8 mouse cellular contexts compared by ENCODE assay signal in genomic region chr15:88733834-88734571, GRCm38 (mm10). TPM values are rescaled to one million over a fixed set of nuclear protein-coding genes. Genes with fewer than 3 reads are reported as not detected.
DNase-seq lines count a peak whose midpoint lies in the region; ATAC-seq lines count a peak whose summit lies in the region.

Brd1 (minus strand) TSS chr15:88734233.

- peak within 1 kb of the TSS; percentile 95 for H3K9ac ChIP-seq in embryonic facial prominence, embryonic 15.5 days
- H3K9ac ChIP-seq in kidney, embryonic 14.5 days (ENCODE audit: low read depth, low read length), result peak within 1 kb of the TSS; percentile 100

- H3K4me3 ChIP-seq in embryonic facial prominence, embryonic 15.5 days (replicated peaks), result peak within 1 kb of the TSS; percentile 76
- peak within 1 kb of the TSS; percentile 99 for H3K4me3 ChIP-seq in kidney, embryonic 14.5 days (ENCODE audit: low read length)

- ATAC-seq in embryonic facial prominence, embryonic 15.5 days (ENCODE audit: insufficient number of reproducible peaks, low FRiP score, low TSS enrichment, low read depth), result peak; percentile 85
- ATAC-seq in kidney, embryonic 14.5 days (ENCODE audit: low FRiP score, low TSS enrichment), result peak; percentile 82
- ATAC-seq in monocyte, adult 5-6 weeks (replicated peaks; ENCODE audit: insufficient number of reproducible peaks, low FRiP score, low TSS enrichment, poor library complexity, severe bottlenecking), result no peak; the same call in 1 of the 2 replicates

- peak within 1 kb of the TSS; percentile 90 for H3K27ac ChIP-seq in embryonic facial prominence, embryonic 15.5 days (replicated peaks)
- H3K27ac ChIP-seq in kidney, embryonic 14.5 days (ENCODE audit: low read depth, low read length), result peak within 1 kb of the TSS; percentile 86

- WGBS in embryonic facial prominence, embryonic 15.5 days, result under 1% methylated on average over 87 of the region's 103 CpGs
- WGBS in kidney, embryonic 14.5 days, result under 1% methylated on average over 73 of the region's 103 CpGs

- no peaks in the 10 kb centered on the region for H3K27me3 ChIP-seq in embryonic facial prominence, embryonic 15.5 days
- no peaks in the 10 kb centered on the region for H3K27me3 ChIP-seq in kidney, embryonic 14.5 days (ENCODE audit: control insufficient read depth, insufficient read depth, low read length)

- peaks cover 33% of the 10 kb centered on the region for H3K4me1 ChIP-seq in embryonic facial prominence, embryonic 15.5 days
- H3K4me1 ChIP-seq in kidney, embryonic 14.5 days (ENCODE audit: control insufficient read depth, insufficient read depth, low read length), result peaks cover 23% of the 10 kb centered on the region; the same call in 1 of the 2 replicates

- no peaks in the 10 kb centered on the region for H3K9me3 ChIP-seq in embryonic facial prominence, embryonic 15.5 days (replicated peaks)
- H3K9me3 ChIP-seq in kidney, embryonic 14.5 days (ENCODE audit: control insufficient read depth, low read length), result no peaks in the 10 kb centered on the region

- peak; percentile 70 for DNase-seq in 416B (ENCODE audit: low read depth)
- peak; percentile 70 to 73 for DNase-seq in adrenal gland, postnatal 4 days (ENCODE audit: low spot score in 2 of 2)
- peak; percentile 82 for DNase-seq in heart, adult 9 months (ENCODE audit: low spot score in 2 of 2)
- DNase-seq in liver, result peak; percentile 85
- peak; percentile 81 to 83 for DNase-seq in spleen, postnatal 36 days (ENCODE audit: low spot score in 2 of 2)

- H3K36me3 ChIP-seq in embryonic facial prominence, embryonic 15.5 days, result peaks cover 17% of the 10 kb centered on the region
- H3K36me3 ChIP-seq in kidney, embryonic 14.5 days (ENCODE audit: control insufficient read depth, insufficient read depth, low read length), result peaks cover 19% of the 10 kb centered on the region

- peak within 1 kb of the TSS; percentile 74 for H3K4me2 ChIP-seq in embryonic facial prominence, embryonic 15.5 days (replicated peaks)
- peak within 1 kb of the TSS; percentile 79 for H3K4me2 ChIP-seq in kidney, embryonic 14.5 days (replicated peaks; ENCODE audit: low read depth, low read length)

RNA-seq across cellular contexts. Expression of gene Brd1, which starts in this region (rescaled TPM):
- total RNA-seq in adrenal gland, postnatal 4 days (2021), result 10 to 100 TPM; 68.8 to 77.0 TPM
- 21.3 and 22.8 TPM in 2 replicates for polyA plus RNA-seq in embryonic facial prominence, embryonic 15.5 days (2015; fragmentation: Nextera tagmentation; extraction: Ambion mirVana)
- polyA plus RNA-seq in kidney, embryonic 14.5 days (2014; fragmentation: Nextera tagmentation; extraction: Ambion mirVana), result 26.0 and 27.2 TPM in 2 replicates
- total RNA-seq in monocyte, adult 5-6 weeks (2017), result 81.7 to 95.3 TPM (median 82.8 TPM) in 3 replicates
